Mouse (Mus musculus) ES-E14 (cell line): ENCODE data around the gene Actr2.

Experiments
- CHD2 ChIP-seq: IDR thresholded peaks from 2 replicates; pipeline ENCODE4 v1.6.1; 2014; ENCODE audit warnings: mild to moderate bottlenecking, low read depth, low read length, inconsistent platforms
- HCFC1 ChIP-seq: IDR thresholded peaks from 2 replicates; pipeline ENCODE4 v1.6.1; 2012; ENCODE audit warnings: low read length, inconsistent platforms, borderline replicate concordance; ENCODE audit not compliant: insufficient read depth
- MAFK ChIP-seq: IDR thresholded peaks from 2 replicates; pipeline ENCODE4 v1.6.1; 2014; ENCODE audit warnings: mild to moderate bottlenecking, low read depth, low read length, inconsistent platforms; ENCODE audit not compliant: insufficient read depth
- ZC3H11A ChIP-seq: IDR thresholded peaks from 2 replicates; pipeline ENCODE4 v1.6.1; 2012; ENCODE audit warnings: low read depth, mild to moderate bottlenecking, inconsistent platforms, low read length, borderline replicate concordance
- ZNF384 ChIP-seq: IDR thresholded peaks from 2 replicates; pipeline ENCODE4 v1.6.1; 2012; ENCODE audit warnings: low read depth, low read length, inconsistent platforms

DNA sequence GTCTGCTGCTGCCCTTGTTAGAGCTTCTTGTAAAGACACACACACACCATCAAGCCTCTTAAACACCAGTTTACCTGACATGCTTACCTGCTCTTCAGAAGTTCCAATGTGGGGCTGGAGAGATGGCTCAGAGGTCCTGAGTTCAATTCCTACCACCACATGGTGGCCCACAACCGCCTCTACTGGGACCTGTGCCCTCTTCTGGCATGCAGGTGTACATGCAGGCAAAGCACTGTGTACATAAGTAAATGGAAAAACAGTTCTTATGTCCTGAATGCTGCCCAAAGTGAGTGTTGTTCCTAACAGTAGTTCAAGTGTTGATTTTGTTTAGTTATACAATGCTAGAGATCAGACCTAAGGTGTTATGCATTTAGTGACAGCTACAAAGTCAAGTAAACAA, 56.5 kb downstream of the Actr2 start:
- TF ChIP-seq HCFC1 (no peak), CHD2 (no peak), ZNF384 (no peak), MAFK (no peak), ZC3H11A (no peak)
